Mouse (Mus musculus) neural tube, embryonic 12.5 days (tissue): ENCODE measurements around the gene Ces2c. TPM values are rescaled to one million over a fixed set of nuclear protein-coding genes. Genes with fewer than 3 reads are reported as not detected.
"Not testable (repeated sequence)": the region's sequence is repeated elsewhere in the genome, so short reads cannot be mapped to it uniquely, and the experiment has no call there.

Experiments used
- ATAC-seq: fragments of 200-750 bp; cut with Nextera tagmentation; 2 replicates; pipeline ENCODE4 v1.8.0; 2017; ENCODE audit warnings: low read depth, mild to moderate bottlenecking, moderate TSS enrichment, moderate library complexity; ENCODE audit not compliant: low FRiP score
- H3K27ac ChIP-seq: fragments of 300-500 bp; sonication (generic); 2 replicates; pipeline ENCODE4 v1.5.1; 2016
- H3K27me3 ChIP-seq: fragments of 300-500 bp; sonication (generic); replicated peaks from 2 replicates; pipeline ENCODE4 v1.6.1; 2016; ENCODE audit warnings: mild to moderate bottlenecking
- H3K36me3 ChIP-seq: fragments of 300-500 bp; sonication (generic); 2 replicates; pipeline ENCODE4 v1.6.1; 2016; ENCODE audit warnings: mild to moderate bottlenecking
- H3K4me1 ChIP-seq: fragments of 300-500 bp; sonication (generic); 2 replicates; pipeline ENCODE4 v1.6.1; 2016
- H3K4me2 ChIP-seq: fragments of 300-500 bp; sonication (generic); replicated peaks from 2 replicates; pipeline ENCODE4 v1.6.1; 2016; ENCODE audit warnings: mild to moderate bottlenecking
- H3K4me3 ChIP-seq: fragments of 300-500 bp; sonication (generic); 2 replicates; pipeline ENCODE4 v1.5.1; 2016
- H3K9ac ChIP-seq: fragments of 300-500 bp; sonication (generic); 2 replicates; pipeline ENCODE4 v1.6.1; 2016; ENCODE audit warnings: mild to moderate bottlenecking
- H3K9me3 ChIP-seq: fragments of 300-500 bp; sonication (generic); 2 replicates; pipeline ENCODE4 v1.6.1; 2016; ENCODE audit warnings: mild to moderate bottlenecking
- WGBS: fragments of 180-500 bp; shearing (Covaris S2); methylation state at CpG from one replicate; pipeline ENCODE4 v1.1.7; 2016; 5-methylcytosine and 5-hydroxymethylcytosine counted together
- polyA plus RNA-seq: library from polyadenylated mRNA; unstranded; fragments of >200 nt; fragmentation: Nextera tagmentation; extraction: Ambion mirVana; gene quantifications from 2 replicates; pipeline ENCODE4 v1.2.1, GENCODE M21; 2016

The Ces2c gene
- polyA plus RNA-seq, 1 experiment from 2014 or later, result not detected

GRCm38 (mm10) chr8:104886223-104886926, 39.5 kb downstream of the Ces2c start:
- not testable (repeated sequence) for H3K9me3 ChIP-seq, H3K27ac ChIP-seq, H3K27me3 ChIP-seq, H3K4me3 ChIP-seq, H3K4me1 ChIP-seq, ATAC-seq, H3K4me2 ChIP-seq, H3K36me3 ChIP-seq, H3K9ac ChIP-seq
- WGBS, result no CpG with 5 or more reads among the region's 4 CpGs

GRCm38 (mm10) chr8:104901746-104902145, 54.9 kb downstream of the Ces2c start:
- Histone ChIP-seq H3K27ac (no peak overlapping the region), H3K9ac (no peak overlapping the region)
- ATAC-seq, result no peak

More at GRCm38 (mm10) chr8:104901746-104902145, 54.9 kb downstream of the Ces2c start:
- no peaks in the 10 kb centered on the region for H3K9me3 ChIP-seq
- no peaks in the 10 kb centered on the region for H3K36me3 ChIP-seq
- no peaks in the 10 kb centered on the region for H3K27me3 ChIP-seq
- 89% methylated on average over 2 of the region's 2 CpGs for WGBS
- no peaks in the 10 kb centered on the region for H3K4me1 ChIP-seq
- no peak overlapping the region for H3K4me2 ChIP-seq
- no peak overlapping the region for H3K4me3 ChIP-seq

Other genes starting within 250 kb of the Ces2c start
- gene Cdh16, start 222.7 kb upstream of the Ces2c start, polyA plus RNA-seq, result not detected in 2 replicates
- gene Rrad, start 215.7 kb upstream of the Ces2c start, polyA plus RNA-seq, result 3.5 and 6.0 TPM in 2 replicates
- 118 and 122 TPM in 2 replicates for gene Ciao2b, start 205.1 kb upstream of the Ces2c start, polyA plus RNA-seq
- not detected in 2 replicates for gene Ces2a, start 113.1 kb upstream of the Ces2c start, polyA plus RNA-seq
- gene Ces2b, start 15.5 kb upstream of the Ces2c start, polyA plus RNA-seq, result 0.13 and 0.23 TPM in 2 replicates
- not detected in 2 replicates for gene Ces2e, start 79.2 kb downstream of the Ces2c start, polyA plus RNA-seq
- gene Ces2f, start 100.3 kb downstream of the Ces2c start, polyA plus RNA-seq, result not detected in 2 replicates
- not detected in 2 replicates for gene Ces2g, start 114.7 kb downstream of the Ces2c start, polyA plus RNA-seq
- not detected in 2 replicates for gene Ces2h, start 153.8 kb downstream of the Ces2c start, polyA plus RNA-seq
- gene Ces3a, start 201.5 kb downstream of the Ces2c start, polyA plus RNA-seq, result not detected in 2 replicates
- not detected in 2 replicates for gene Ces3b, start 236.7 kb downstream of the Ces2c start, polyA plus RNA-seq